In genomic region chr19:41039110-41039509, GRCm38 (mm10) we compare ENCODE assay signal across 21 mouse cellular contexts. TPM values are rescaled to one million over a fixed set of nuclear protein-coding genes. Genes with fewer than 3 reads are reported as not detected.
DNase-seq lines count a peak whose midpoint lies in the region; ATAC-seq and TF ChIP-seq lines count a peak whose summit lies in the region.
"Had no signal": no experiment of that assay in that cellular context is flagged by ENCODE, and none has a peak within 500 bp of the region (broad histone marks: within the 10 kb centered on the region; RNA-seq: fewer than 3 reads in every experiment).

No protein-coding gene starts in this region.

- TF ChIP-seq POLR2A in lung, adult 2 months (IDR thresholded peaks at IDR 0.05; ENCODE audit: borderline replicate concordance, extremely low read depth, low read depth, low read length): no peak

- 53% methylated on average over 7 of the region's 7 CpGs for whole genome bisulfite sequencing in lung, adult 2 months

- no peaks in the 10 kb centered on the region for H3K4me1 ChIP-seq in lung, adult 2 months (ENCODE audit: control insufficient read depth, insufficient read depth, low read length)
- H3K4me1 ChIP-seq: forebrain, embryonic 13.5 days; hindbrain, embryonic 13.5 days; midbrain, embryonic 13.5 days had no signal

- DNase-seq in B cell, adult 2 months: peak; percentile 35 to 39
- peak; percentile 41 to 45 for DNase-seq in CD8-positive naive resting alpha-beta T cell, adult 2 months (ENCODE audit: low read depth in 2 of 2, low spot score in 2 of 2)
- DNase-seq in thymus, postnatal 0 days (ENCODE audit: low spot score): peak; percentile 88
- DNase-seq in cerebellum, adult 9-10 months: no peak
- no peak for DNase-seq in urinary bladder, postnatal 10 days (ENCODE audit: low spot score)
- DNase-seq in lung, adult 2 months: no peak
- DNase-seq: adrenal gland, postnatal 10 days; cerebellum, adult 8-10 months; heart, adult 11 months; kidney, postnatal 25 days; left cerebral cortex, postnatal 4 days; lung, postnatal 10 days had no signal

- no peak overlapping the region for H3K4me3 ChIP-seq in lung, adult 2 months (replicated peaks; ENCODE audit: extremely low read depth, low read depth, low read length)
- H3K4me3 ChIP-seq: forebrain, embryonic 13.5 days; hindbrain, embryonic 13.5 days; liver, embryonic 12.5 days; midbrain, embryonic 13.5 days had no signal

- ATAC-seq in megakaryocyte progenitor cell, adult 5-6 weeks (replicated peaks; ENCODE audit: poor library complexity): peak; percentile 88
- ATAC-seq: forebrain, embryonic 13.5 days; intestine, postnatal 0 days; liver, embryonic 12.5 days; midbrain, embryonic 13.5 days had no signal

- TF ChIP-seq CTCF in lung, adult 2 months (IDR thresholded peaks at IDR 0.05; ENCODE audit: insufficient read depth, low read length): no peak

RNA-seq across cellular contexts. Expression of gene Dntt, which starts 10.0 kb away (rescaled TPM):
- total RNA-seq in megakaryocyte progenitor cell, adult 5-6 weeks (2015): 5.7 and 18.3 TPM in 2 replicates
- total RNA-seq in megakaryocyte progenitor cell, adult 5-6 weeks (2017): 10.0 and 29.0 TPM in 2 replicates
- polyA plus RNA-seq in thymus, postnatal 0 days (2015; fragmentation: Nextera tagmentation; extraction: Ambion mirVana): 140 and 151 TPM in 2 replicates
- polyA plus RNA-seq in lung, adult 2 months (2012; rRNA removed): 0.10 and 0.11 TPM in 2 replicates
- total RNA-seq: ES-E14 had no signal
- polyA plus RNA-seq: heart, postnatal 0 days; hindbrain, embryonic 13.5 days; intestine, postnatal 0 days; stomach, postnatal 0 days had no signal

RNA-seq across cellular contexts. Expression of gene Opalin, which starts 37.8 kb away (rescaled TPM):
- not detected in 2 replicates for total RNA-seq in megakaryocyte progenitor cell, adult 5-6 weeks (2015)
- total RNA-seq in megakaryocyte progenitor cell, adult 5-6 weeks (2017): not detected in 2 replicates
- polyA plus RNA-seq in thymus, postnatal 0 days (2015; fragmentation: Nextera tagmentation; extraction: Ambion mirVana): 0.09 and 0.12 TPM in 2 replicates
- polyA plus RNA-seq in lung, adult 2 months (2012; rRNA removed): not detected in 2 replicates
- total RNA-seq: adrenal gland, postnatal 10 days; ES-E14; left cerebral cortex, postnatal 4 days had no signal
- polyA plus RNA-seq: forebrain, embryonic 13.5 days; heart, postnatal 0 days; hindbrain, embryonic 13.5 days; intestine, postnatal 0 days; liver, embryonic 12.5 days; midbrain, embryonic 13.5 days; stomach, postnatal 0 days had no signal

RNA-seq across cellular contexts. Expression of gene Blnk, which starts 44.8 kb away (rescaled TPM):
- 0.84 TPM in 1 of 2 replicates, not detected in the other for total RNA-seq in megakaryocyte progenitor cell, adult 5-6 weeks (2015)
- total RNA-seq in megakaryocyte progenitor cell, adult 5-6 weeks (2017): 0.25 TPM in 1 of 2 replicates, not detected in the other
- 4.7 and 5.5 TPM in 2 replicates for polyA plus RNA-seq in thymus, postnatal 0 days (2015; fragmentation: Nextera tagmentation; extraction: Ambion mirVana)
- polyA plus RNA-seq in lung, adult 2 months (2012; rRNA removed): 4.7 and 5.7 TPM in 2 replicates

Comparison
In these comparisons a context has a peak if more than half of its experiments do, and no peak if none do; other contexts are left out.
1. DNase-seq: peak in B cell, adult 2 months (2 of 2), CD8-positive naive resting alpha-beta T cell, adult 2 months (2 of 2) and thymus, postnatal 0 days (single experiment); none in cerebellum, adult 9-10 months (single experiment), urinary bladder, postnatal 10 days (single experiment) and lung, adult 2 months (single experiment).
2. RNA of gene Dntt, which starts 10.0 kb away (polyA plus RNA-seq): 140 to 151 TPM in thymus, postnatal 0 days; 0.10 to 0.11 TPM in lung, adult 2 months; every median in the first group is over 100 times any median in the second.